Mouse (Mus musculus) thymus, adult 2 months (tissue): ENCODE measurements around the gene Ciz1.

Source experiments
- CTCF ChIP-seq: fragments of 200-500 bp; IDR thresholded peaks from 2 replicates; pipeline ENCODE4 v1.5.1; 2012; ENCODE audit warnings: mild to moderate bottlenecking, control low read depth, low read length, moderate library complexity, borderline replicate concordance; ENCODE audit not compliant: control insufficient read depth, poor library complexity, insufficient read depth; ENCODE audit errors: extremely low read depth
- POLR2A ChIP-seq: fragments of 200-500 bp; IDR thresholded peaks from 2 replicates; pipeline ENCODE4 v1.6.1; 2012; ENCODE audit warnings: mild to moderate bottlenecking, low read length, control low read depth, moderate library complexity; ENCODE audit not compliant: control insufficient read depth, poor library complexity, insufficient read depth; ENCODE audit errors: extremely low read depth

DNA sequence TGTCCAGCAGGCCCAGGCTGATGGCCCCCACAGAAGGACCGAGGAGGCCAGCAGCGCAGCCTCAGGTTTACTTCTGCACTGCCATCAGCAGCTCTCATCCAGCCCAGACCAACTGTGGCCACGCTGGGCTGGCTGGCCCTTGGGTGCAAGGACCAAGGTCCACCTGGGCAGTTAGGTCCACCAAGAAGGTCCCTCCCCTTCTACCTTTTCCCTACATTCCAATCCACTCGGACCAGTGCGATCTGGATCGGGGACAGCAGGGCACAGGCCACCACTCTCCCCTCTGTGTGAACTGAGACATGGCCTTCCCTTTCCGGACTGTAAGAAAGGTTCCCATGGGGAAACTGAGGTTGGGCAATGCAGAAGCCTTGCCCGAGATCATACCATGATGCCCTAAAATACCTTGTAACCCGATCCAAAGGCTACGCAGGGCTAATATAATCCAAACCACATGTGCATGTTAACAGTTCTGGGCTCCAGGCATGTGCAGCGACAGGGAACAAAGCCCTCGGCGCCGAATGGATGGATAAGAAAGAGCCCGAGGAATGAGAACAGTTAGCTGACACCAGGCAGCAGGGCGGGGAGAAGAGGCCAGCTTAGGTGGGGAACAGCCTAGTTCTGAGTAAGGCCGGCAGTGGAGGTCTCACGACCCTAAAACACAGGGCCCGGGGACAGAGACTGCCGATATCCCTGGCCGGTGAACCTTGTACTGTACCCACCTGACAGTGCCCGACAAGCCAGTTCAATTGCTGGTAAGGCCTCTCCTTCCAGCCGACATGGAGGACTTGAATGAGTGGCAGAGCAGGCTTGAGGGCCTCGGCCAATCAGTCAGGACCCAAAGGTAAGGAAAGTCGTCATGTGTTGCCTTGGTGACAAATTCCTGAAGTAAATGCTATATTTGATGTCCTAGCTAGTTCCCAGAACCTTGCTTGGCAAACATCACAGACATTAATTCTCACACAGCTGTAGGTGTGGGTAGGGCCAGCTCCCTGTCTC, 56.6 kb downstream of the Ciz1 start:
- TF ChIP-seq CTCF, result no peak
- no peak for TF ChIP-seq POLR2A
